Mouse (Mus musculus) embryonic fibroblast, embryonic 13.5 days (primary cell): ENCODE results near the gene Barhl1. TPM values are rescaled to one million over a fixed set of nuclear protein-coding genes. Genes with fewer than 3 reads are reported as not detected.

ENCODE experiments used
- H3K27ac ChIP-seq: 2 replicates; pipeline ENCODE4 v1.5.1; 2012; ENCODE audit warnings: low read length, control low read depth, inconsistent platforms; ENCODE audit not compliant: insufficient read depth
- H3K4me1 ChIP-seq: 2 replicates; pipeline ENCODE4 v1.6.1; 2011; ENCODE audit warnings: low read length; ENCODE audit not compliant: control insufficient read depth, insufficient read depth
- H3K4me3 ChIP-seq: 2 replicates; pipeline ENCODE4 v1.5.1; 2011; ENCODE audit warnings: mild to moderate bottlenecking, control low read depth, low read length; ENCODE audit not compliant: insufficient read depth
- CTCF ChIP-seq: IDR thresholded peaks from 2 replicates; pipeline ENCODE4 v1.5.1; 2011; ENCODE audit warnings: mild to moderate bottlenecking, control low read depth, low read length, moderate library complexity, borderline replicate concordance; ENCODE audit not compliant: insufficient read depth
- POLR2A ChIP-seq: IDR thresholded peaks from 2 replicates; pipeline ENCODE4 v1.6.1; 2011; ENCODE audit warnings: low read depth, mild to moderate bottlenecking, control low read depth, low read length, moderate library complexity
- polyA plus RNA-seq: library from polyadenylated mRNA; stranded (reverse); fragments of >200 nt; gene quantifications from 2 replicates; pipeline ENCODE4 v1.2.4, GENCODE M21; 2011; ENCODE audit warnings: low read depth; ENCODE audit not compliant: missing spikeins, insufficient read length

Gene Barhl1
- polyA plus RNA-seq, 1 experiment: not detected

DNA sequence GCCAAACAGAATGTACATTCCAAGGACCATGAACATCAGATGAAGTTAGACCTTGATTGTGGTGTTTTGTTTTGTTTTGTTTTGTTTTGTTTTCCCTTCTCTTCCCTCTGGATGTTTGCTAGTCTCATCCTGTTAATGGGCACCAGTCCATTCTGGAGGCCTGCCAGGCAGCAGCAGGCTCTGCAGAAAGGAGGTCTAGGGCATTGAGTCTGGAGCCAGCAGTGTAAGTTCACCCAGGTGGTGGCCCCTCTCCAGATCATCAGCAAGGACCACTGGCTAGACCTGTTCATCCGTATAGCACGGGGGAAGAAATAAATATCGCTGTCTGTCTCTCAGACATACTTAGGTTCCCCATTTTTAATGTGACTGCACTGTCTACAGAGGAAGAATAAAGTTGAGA lies 35.2 kb downstream of the Barhl1 start:
- no peak overlapping the region for H3K4me3 ChIP-seq
- no peaks in the 10 kb centered on the region for H3K4me1 ChIP-seq
- H3K27ac ChIP-seq: no peak overlapping the region
- no peak for TF ChIP-seq POLR2A

DNA sequence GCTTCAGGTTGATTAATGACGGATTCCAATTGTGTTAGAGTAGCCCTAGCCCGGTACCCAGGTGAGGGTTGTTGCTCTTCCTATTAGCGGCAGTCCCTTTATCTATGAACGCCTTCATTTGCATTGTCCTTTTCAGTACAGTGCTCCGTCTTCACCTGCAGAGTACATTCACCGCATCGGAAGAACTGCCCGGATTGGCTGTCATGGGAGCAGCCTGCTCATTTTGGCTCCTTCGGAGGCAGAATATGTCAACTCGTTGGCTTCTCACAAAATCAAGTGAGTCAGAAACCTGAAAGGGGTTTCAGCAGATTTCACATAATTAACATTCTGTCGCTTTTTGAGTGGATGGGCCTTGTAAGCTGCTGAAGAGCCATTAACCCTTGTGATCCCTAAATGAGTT lies 40.9 kb downstream of the Barhl1 start:
- no peak overlapping the region for H3K4me3 ChIP-seq
- no peak overlapping the region for H3K27ac ChIP-seq
- TF ChIP-seq CTCF: no peak
- no peak for TF ChIP-seq POLR2A

DNA sequence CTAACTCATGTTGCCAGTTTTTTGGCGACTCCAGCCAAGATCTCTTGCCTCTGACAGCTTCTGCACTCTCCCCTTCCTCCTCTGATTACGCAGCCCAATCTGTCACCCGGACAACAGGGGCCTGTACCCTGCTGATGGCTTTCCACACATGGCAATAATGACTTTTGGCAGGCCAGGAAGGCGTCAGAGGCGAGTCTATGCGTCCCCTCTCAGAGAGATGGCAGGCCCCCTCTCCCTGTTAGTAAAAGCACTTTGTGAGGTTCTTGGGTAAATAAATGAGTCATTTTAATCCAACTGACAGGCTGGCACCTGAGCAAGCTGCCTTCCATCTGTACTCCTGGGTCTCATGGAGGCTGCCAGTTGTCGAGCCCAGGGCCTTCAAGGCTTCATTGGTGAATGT lies 49.0 kb downstream of the Barhl1 start:
- no peak for TF ChIP-seq CTCF
- no peak for TF ChIP-seq POLR2A
- no peak overlapping the region for H3K27ac ChIP-seq
- no peak overlapping the region for H3K4me3 ChIP-seq
- H3K4me1 ChIP-seq: no peaks in the 10 kb centered on the region

More for the DNA sequence above, 40.9 kb downstream of the Barhl1 start:
- H3K4me1 ChIP-seq: no peaks in the 10 kb centered on the region

DNA sequence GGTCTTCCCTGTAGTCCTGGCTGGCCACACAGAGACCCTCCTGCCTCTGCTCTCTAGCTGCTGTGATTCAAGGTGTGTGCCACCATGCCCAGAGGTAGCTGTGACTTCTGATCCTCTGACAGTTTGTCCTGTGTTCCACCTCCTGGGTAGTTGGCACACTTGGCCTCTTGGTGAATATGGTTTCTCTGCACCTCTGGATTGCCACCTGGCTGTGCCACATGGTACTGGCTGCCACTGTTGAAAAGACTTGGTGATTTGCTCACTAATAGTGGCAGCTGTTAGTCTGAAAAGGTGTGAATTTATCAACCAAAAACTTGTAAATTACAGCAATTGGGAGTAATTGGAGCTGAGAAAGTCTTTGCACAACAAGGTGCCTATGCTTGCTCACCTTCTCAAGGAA lies 52.6 kb downstream of the Barhl1 start:
- no peaks in the 10 kb centered on the region for H3K4me1 ChIP-seq
- TF ChIP-seq CTCF (no peak), POLR2A (no peak)
- H3K4me3 ChIP-seq: no peak overlapping the region
- H3K27ac ChIP-seq: no peak overlapping the region

DNA sequence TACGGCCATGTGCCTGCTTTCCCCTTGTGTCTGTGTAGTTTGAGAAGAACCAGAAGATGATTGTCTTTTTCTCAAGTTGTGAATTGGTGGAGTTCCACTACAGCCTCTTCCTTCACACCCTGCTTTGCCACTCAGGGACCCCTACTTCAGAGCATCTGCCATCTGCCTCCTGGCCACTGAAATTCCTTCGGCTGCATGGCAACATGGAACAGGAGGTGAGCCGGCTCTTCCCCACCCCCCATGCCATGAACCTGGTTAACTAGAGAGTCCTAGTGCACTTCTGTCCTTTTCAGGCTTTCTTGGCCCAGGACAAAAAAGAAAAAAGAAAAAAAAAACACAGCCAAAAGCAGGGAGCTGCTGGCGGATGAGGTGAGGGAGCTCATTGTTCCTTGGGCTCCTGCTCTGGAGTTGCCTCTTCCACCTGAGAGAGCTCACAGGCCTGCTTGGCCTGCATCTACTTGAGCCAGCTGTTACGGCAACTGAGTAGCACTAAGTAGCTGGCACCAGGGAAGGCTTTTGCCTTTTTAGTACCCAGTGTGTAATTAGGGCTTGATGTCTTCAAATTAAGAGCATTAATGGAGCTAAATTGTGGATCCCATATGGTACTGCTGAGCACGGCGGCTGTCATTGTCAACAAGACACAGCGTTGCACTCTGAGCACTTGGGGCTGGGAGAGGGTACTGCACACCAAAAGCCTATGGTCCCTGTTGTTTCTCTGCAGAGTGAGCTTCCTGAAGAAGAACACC lies 55.6 kb downstream of the Barhl1 start:
- H3K4me1 ChIP-seq: no peaks in the 10 kb centered on the region
- TF ChIP-seq CTCF (no peak), POLR2A (no peak)
- no peak overlapping the region for H3K4me3 ChIP-seq
- no peak overlapping the region for H3K27ac ChIP-seq

DNA sequence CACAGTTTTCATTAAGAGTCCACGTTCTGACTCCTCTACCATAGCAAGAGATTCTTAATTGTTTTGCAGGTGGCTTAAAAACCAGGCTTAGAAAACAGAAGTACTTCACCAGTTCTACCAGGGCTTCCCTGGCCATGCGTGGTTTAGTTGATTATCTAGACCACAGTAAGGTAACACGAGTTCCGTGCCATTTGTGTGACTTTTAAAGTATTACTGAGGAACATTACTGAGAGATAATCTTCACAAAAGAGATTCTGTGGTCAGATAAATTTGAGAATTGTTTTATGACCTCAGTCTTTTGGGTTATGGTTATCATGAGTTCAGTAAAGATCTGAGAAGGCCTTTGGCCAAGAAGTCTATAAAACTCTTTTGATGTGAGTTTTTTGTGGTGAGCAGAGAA lies 57.2 kb downstream of the Barhl1 start:
- TF ChIP-seq POLR2A: no peak
- TF ChIP-seq CTCF: no peak
- Histone ChIP-seq H3K27ac (no peak overlapping the region), H3K4me1 (no peaks in the 10 kb centered on the region)

More for the DNA sequence above, 57.2 kb downstream of the Barhl1 start:
- H3K4me3 ChIP-seq: no peak overlapping the region

Other genes with a start within 250 kb of the Barhl1 start
- 2.0 TPM in 1 of 2 replicates, not detected in the other for gene Spaca9, start 216.9 kb downstream of the Barhl1 start, polyA plus RNA-seq
- not detected in 2 replicates for gene Ak8, start 216.5 kb downstream of the Barhl1 start, polyA plus RNA-seq
- 21.7 and 27.0 TPM in 2 replicates for gene Gtf3c4, start 76.3 kb downstream of the Barhl1 start, polyA plus RNA-seq
- 9.3 and 11.6 TPM in 2 replicates for gene Ddx31, start 76.3 kb downstream of the Barhl1 start, polyA plus RNA-seq
- gene Cfap77, start 138.4 kb upstream of the Barhl1 start, polyA plus RNA-seq: 0.76 TPM in 1 of 2 replicates, not detected in the other
- 14.1 and 15.1 TPM in 2 replicates for gene Ttf1, start 143.6 kb upstream of the Barhl1 start, polyA plus RNA-seq
- gene Setx, start 207.5 kb upstream of the Barhl1 start, polyA plus RNA-seq: 41.0 and 49.3 TPM in 2 replicates